Mouse (Mus musculus): ENCODE data around the gene Slc22a4.

DNA sequence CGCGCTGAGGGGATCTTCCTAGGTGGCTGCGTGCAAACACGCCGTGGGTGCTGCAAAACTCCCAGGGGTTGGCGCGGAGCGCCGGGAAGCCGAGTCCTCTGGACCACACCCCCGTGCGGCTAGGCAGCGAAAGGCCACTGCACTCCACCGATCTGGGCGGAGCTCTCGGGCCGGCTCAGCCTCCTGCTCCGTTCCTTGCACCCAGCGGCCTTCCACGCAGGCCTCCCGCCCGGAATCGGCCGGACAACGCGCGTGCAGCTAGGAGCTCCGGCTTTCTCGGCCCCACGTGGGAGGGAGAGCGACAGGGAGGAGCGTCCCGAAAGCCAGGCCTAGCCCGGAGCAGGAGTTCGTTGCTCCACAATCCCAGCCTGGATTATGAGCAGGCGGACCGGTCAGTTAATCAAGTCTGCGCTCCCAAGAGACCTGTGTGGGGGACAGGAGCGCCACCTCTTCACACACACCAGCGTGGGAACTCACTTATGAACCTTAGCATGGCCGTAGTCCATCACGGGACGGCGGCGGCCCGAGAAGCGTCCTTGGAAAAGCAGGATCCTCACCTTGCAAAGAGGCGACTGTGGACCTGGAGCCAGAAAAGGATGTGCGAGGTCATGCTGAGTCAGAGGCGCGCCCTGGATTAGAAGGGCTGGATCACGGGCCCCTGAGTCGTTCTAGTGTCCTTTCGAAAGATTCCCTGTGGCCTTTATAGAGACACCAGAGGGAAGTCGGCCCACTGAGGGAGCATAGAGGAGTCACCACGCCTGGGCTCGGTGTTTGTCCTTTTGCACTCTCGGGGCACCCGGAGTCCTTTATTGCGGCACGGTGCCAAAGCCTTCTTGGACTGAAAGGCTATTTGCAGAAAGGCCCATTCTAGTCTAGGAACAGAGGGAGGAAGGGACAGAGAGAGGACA is at the start of gene Slc22a4:
- TF ChIP-seq CTCF (IDR thresholded peaks at IDR 0.05; ENCODE audit: insufficient read depth, low read length) (peak; percentile 17; the same call in 1 of the 2 replicates), POLR2A (IDR thresholded peaks at IDR 0.05; ENCODE audit: borderline replicate concordance, extremely low read depth, low read depth, low read length) (no peak)
